Comparison of ENCODE assay signal across 8 mouse cellular contexts in the genomic region with DNA sequence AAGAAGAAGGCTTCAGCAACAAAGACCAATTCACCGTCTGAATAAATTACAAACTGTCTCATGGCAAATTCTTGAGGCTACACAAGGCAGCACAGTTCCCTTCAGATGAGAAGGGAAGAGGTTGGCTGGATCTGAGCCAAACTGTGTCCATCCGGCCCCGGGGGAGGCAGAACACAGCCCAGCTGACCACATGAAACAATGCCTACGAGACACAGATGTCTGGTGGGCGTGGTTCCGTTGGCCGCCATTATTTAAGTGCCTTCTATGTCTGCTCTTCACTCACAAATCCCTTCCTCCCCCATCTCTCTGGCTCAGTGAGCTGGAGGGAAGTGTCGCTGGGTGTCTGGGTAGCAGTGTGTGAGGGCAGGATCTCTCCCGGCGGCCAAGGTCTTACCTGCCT.
DNase-seq lines count a peak whose midpoint lies in the region; ATAC-seq and TF ChIP-seq lines count a peak whose summit lies in the region.

No protein-coding gene starts in this region.

- H3K4me1 ChIP-seq in midbrain, postnatal 0 days (ENCODE audit: insufficient read depth, low read length): no peaks in the 10 kb centered on the region
- peaks cover 9% of the 10 kb centered on the region for H3K4me1 ChIP-seq in midbrain, embryonic 10.5 days
- peaks cover 9% of the 10 kb centered on the region; the same call in 1 of the 2 replicates for H3K4me1 ChIP-seq in hindbrain, postnatal 0 days (ENCODE audit: insufficient read depth, low read length)
- no peaks in the 10 kb centered on the region for H3K4me1 ChIP-seq in forebrain, embryonic 14.5 days (ENCODE audit: control insufficient read depth, insufficient read depth, low read length)

- no peak overlapping the region for H3K9ac ChIP-seq in midbrain, postnatal 0 days (replicated peaks; ENCODE audit: low read length, poor library complexity, severe bottlenecking)
- H3K9ac ChIP-seq in hindbrain, postnatal 0 days (replicated peaks; ENCODE audit: low read length): no peak overlapping the region
- H3K9ac ChIP-seq in forebrain, embryonic 14.5 days (ENCODE audit: low read length): no peak overlapping the region

- TF ChIP-seq CTCF in midbrain, postnatal 0 days (IDR thresholded peaks at IDR 0.05): no peak
- no peak for TF ChIP-seq CTCF in hindbrain, postnatal 0 days (IDR thresholded peaks at IDR 0.05; ENCODE audit: low read depth)

- ATAC-seq in midbrain, postnatal 0 days (ENCODE audit: low FRiP score): no peak
- 0 out of 2 replicates have a peak, but pooled peaks have one; percentile 59 for ATAC-seq in hindbrain, postnatal 0 days
- no peak for ATAC-seq in forebrain, embryonic 14.5 days

- H3K27ac ChIP-seq in midbrain, postnatal 0 days (ENCODE audit: low read depth, low read length): no peak overlapping the region
- no peak overlapping the region for H3K27ac ChIP-seq in midbrain, embryonic 10.5 days (replicated peaks)
- H3K27ac ChIP-seq in hindbrain, postnatal 0 days: no peak overlapping the region
- no peak overlapping the region for H3K27ac ChIP-seq in forebrain, embryonic 14.5 days (ENCODE audit: low read depth, low read length)

- H3K9me3 ChIP-seq in midbrain, postnatal 0 days (ENCODE audit: low read length): no peaks in the 10 kb centered on the region
- 0 out of 2 replicates have a peak, but pooled peaks cover 6% of the 10 kb centered on the region for H3K9me3 ChIP-seq in midbrain, embryonic 10.5 days (replicated peaks)
- no peaks in the 10 kb centered on the region for H3K9me3 ChIP-seq in hindbrain, postnatal 0 days (ENCODE audit: low read length)
- H3K9me3 ChIP-seq in forebrain, embryonic 14.5 days (replicated peaks; ENCODE audit: control insufficient read depth, low read length): no peaks in the 10 kb centered on the region

- 59% methylated on average over 10 of the region's 10 CpGs for WGBS in midbrain, postnatal 0 days
- 84% methylated on average over 10 of the region's 10 CpGs for WGBS in midbrain, embryonic 10.5 days
- 42% methylated on average over 10 of the region's 10 CpGs for WGBS in hindbrain, postnatal 0 days
- WGBS in forebrain, embryonic 14.5 days: 78% methylated on average over 10 of the region's 10 CpGs

- H3K4me2 ChIP-seq in midbrain, postnatal 0 days (ENCODE audit: low read depth, low read length, poor library complexity, severe bottlenecking): no peak overlapping the region
- no peak overlapping the region for H3K4me2 ChIP-seq in hindbrain, postnatal 0 days (ENCODE audit: low read depth, low read length)
- H3K4me2 ChIP-seq in forebrain, embryonic 14.5 days (ENCODE audit: low read length): no peak overlapping the region

- no peak overlapping the region for H3K4me3 ChIP-seq in midbrain, postnatal 0 days (ENCODE audit: low read depth, low read length)
- no peak overlapping the region for H3K4me3 ChIP-seq in midbrain, embryonic 10.5 days
- no peak overlapping the region for H3K4me3 ChIP-seq in hindbrain, postnatal 0 days (ENCODE audit: low read length)
- H3K4me3 ChIP-seq in forebrain, embryonic 14.5 days (ENCODE audit: low read depth, low read length): no peak overlapping the region

- no peaks in the 10 kb centered on the region for H3K27me3 ChIP-seq in midbrain, postnatal 0 days (ENCODE audit: insufficient read depth, low read length)
- no peaks in the 10 kb centered on the region for H3K27me3 ChIP-seq in midbrain, embryonic 10.5 days (ENCODE audit: low read depth, poor library complexity, severe bottlenecking)
- no peaks in the 10 kb centered on the region for H3K27me3 ChIP-seq in hindbrain, postnatal 0 days (ENCODE audit: insufficient read depth, low read length)
- H3K27me3 ChIP-seq in forebrain, embryonic 14.5 days (replicated peaks; ENCODE audit: control insufficient read depth, insufficient read depth, low read length): no peaks in the 10 kb centered on the region

- H3K36me3 ChIP-seq in midbrain, postnatal 0 days (ENCODE audit: insufficient read depth, low read length): no peaks in the 10 kb centered on the region
- no peaks in the 10 kb centered on the region for H3K36me3 ChIP-seq in midbrain, embryonic 10.5 days
- no peaks in the 10 kb centered on the region for H3K36me3 ChIP-seq in hindbrain, postnatal 0 days (ENCODE audit: insufficient read depth, low read length)
- H3K36me3 ChIP-seq in forebrain, embryonic 14.5 days (ENCODE audit: control insufficient read depth, insufficient read depth, low read length): no peaks in the 10 kb centered on the region

- DNase-seq in adrenal gland, postnatal 10 days: peak; percentile 38
- DNase-seq in adrenal gland, postnatal 25 days: no peak
- peak; percentile 53 for DNase-seq in midbrain, postnatal 0 days (ENCODE audit: low spot score)
- no peak for DNase-seq in midbrain, embryonic 10.5 days (ENCODE audit: low spot score)
- DNase-seq in hindbrain, postnatal 0 days (ENCODE audit: low spot score): peak; percentile 67
- peak; percentile 58 to 73 for DNase-seq in lung, postnatal 4 days
- peak; percentile 35 to 50 for DNase-seq in thymus, postnatal 10 days (ENCODE audit: low spot score in 2 of 2)
- no peak for DNase-seq in forebrain, embryonic 14.5 days (ENCODE audit: low spot score)

Comparison
In these comparisons a context has a peak if more than half of its experiments do, and no peak if none do; other contexts are left out.
1. DNase-seq: peak in adrenal gland, postnatal 10 days (single experiment), midbrain, postnatal 0 days (single experiment), hindbrain, postnatal 0 days (single experiment), lung, postnatal 4 days (2 of 2) and thymus, postnatal 10 days (2 of 2); none in adrenal gland, postnatal 25 days (single experiment), midbrain, embryonic 10.5 days (single experiment) and forebrain, embryonic 14.5 days (single experiment).